ENCODE assay signal across 8 mouse cellular contexts in genomic region chr17:67988920-67989621, GRCm38 (mm10). TPM values are rescaled to one million over a fixed set of nuclear protein-coding genes. Genes with fewer than 3 reads are reported as not detected.
DNase-seq lines count a peak whose midpoint lies in the region; ATAC-seq and TF ChIP-seq lines count a peak whose summit lies in the region.

No protein-coding gene starts in this region.

- peak; percentile 95 for ATAC-seq in lung, embryonic 16.5 days (ENCODE audit: low read depth)
- ATAC-seq in midbrain, embryonic 13.5 days = no peak

- H3K27ac ChIP-seq in heart, adult 2 months = peak overlapping the region; percentile 20; the same call in 1 of the 2 replicates
- peak overlapping the region; percentile 80 for H3K27ac ChIP-seq in lung, embryonic 16.5 days (ENCODE audit: low read length)
- H3K27ac ChIP-seq in midbrain, embryonic 13.5 days = no peak overlapping the region

- intact Hi-C loops in heart, adult 2 months (cut with DNase I) = no loop called here
- intact Hi-C loops in left cerebral cortex, postnatal 36 days (cut with DNase I) = no loop called here

- no peak for TF ChIP-seq CTCF in heart, adult 2 months (IDR thresholded peaks at IDR 0.05)

- peak; percentile 67; the same call in 1 of the 2 replicates for TF ChIP-seq EP300 in heart, adult 2 months (IDR thresholded peaks at IDR 0.05; ENCODE audit: insufficient read depth, low read depth, low read length)

- WGBS in heart, adult 2 months = 15% methylated on average over 15 of the region's 15 CpGs
- 7% methylated on average over 15 of the region's 15 CpGs for WGBS in lung, embryonic 16.5 days
- 58% methylated on average over 15 of the region's 15 CpGs for WGBS in midbrain, embryonic 13.5 days

- H3K9me3 ChIP-seq in lung, embryonic 16.5 days (ENCODE audit: control insufficient read depth, low read length) = no peaks in the 10 kb centered on the region
- H3K9me3 ChIP-seq in midbrain, embryonic 13.5 days = no peaks in the 10 kb centered on the region

- H3K4me3 ChIP-seq in heart, adult 2 months = no peak overlapping the region
- no peak overlapping the region for H3K4me3 ChIP-seq in lung, embryonic 16.5 days (ENCODE audit: low read length)
- H3K4me3 ChIP-seq in midbrain, embryonic 13.5 days (replicated peaks) = no peak overlapping the region

- no peaks in the 10 kb centered on the region for H3K79me2 ChIP-seq in heart, adult 2 months (replicated peaks; ENCODE audit: control insufficient read depth, insufficient read depth, low read length)

- H3K27me3 ChIP-seq in heart, adult 2 months (ENCODE audit: control insufficient read depth, insufficient read depth, low read length) = no peaks in the 10 kb centered on the region
- H3K27me3 ChIP-seq in lung, embryonic 16.5 days (ENCODE audit: control insufficient read depth, insufficient read depth, low read depth, low read length) = no peaks in the 10 kb centered on the region
- H3K27me3 ChIP-seq in midbrain, embryonic 13.5 days = no peaks in the 10 kb centered on the region

- no peak for TF ChIP-seq POLR2A in heart, adult 2 months (IDR thresholded peaks at IDR 0.05; ENCODE audit: insufficient read depth, low read depth, low read length)

- DNase-seq in Muller cell, postnatal 12 days (ENCODE audit: inconsistent ontology term) = peak; percentile 96
- peak; percentile 81 to 87 for DNase-seq in adrenal gland, postnatal 36 days
- peak; percentile 63 to 81 for DNase-seq in heart, adult 2 months
- peak; percentile 58 for DNase-seq in kidney, adult 9 months
- DNase-seq in right cerebral cortex, postnatal 36 days (ENCODE audit: low spot score in 2 of 2) = no peak
- DNase-seq in left cerebral cortex, postnatal 36 days (ENCODE audit: low spot score in 2 of 2) = no peak

- no peaks in the 10 kb centered on the region for H3K36me3 ChIP-seq in heart, adult 2 months (ENCODE audit: control insufficient read depth, insufficient read depth, low read length)
- H3K36me3 ChIP-seq in lung, embryonic 16.5 days (ENCODE audit: control insufficient read depth, insufficient read depth, low read length) = no peaks in the 10 kb centered on the region
- H3K36me3 ChIP-seq in midbrain, embryonic 13.5 days = no peaks in the 10 kb centered on the region

- no peak overlapping the region for H3K4me2 ChIP-seq in lung, embryonic 16.5 days (ENCODE audit: low read depth, low read length)
- H3K4me2 ChIP-seq in midbrain, embryonic 13.5 days (replicated peaks) = no peak overlapping the region

- no peak overlapping the region for H3K9ac ChIP-seq in heart, adult 2 months (ENCODE audit: low read depth, low read length)
- H3K9ac ChIP-seq in lung, embryonic 16.5 days (ENCODE audit: low read length) = peak overlapping the region; percentile 23; the same call in 1 of the 2 replicates
- no peak overlapping the region for H3K9ac ChIP-seq in midbrain, embryonic 13.5 days (replicated peaks)

- peaks cover 7% of the 10 kb centered on the region for H3K4me1 ChIP-seq in heart, adult 2 months (ENCODE audit: control insufficient read depth, insufficient read depth, low read length)
- H3K4me1 ChIP-seq in lung, embryonic 16.5 days (replicated peaks; ENCODE audit: control insufficient read depth, insufficient read depth, low read length) = peaks cover 27% of the 10 kb centered on the region
- H3K4me1 ChIP-seq in midbrain, embryonic 13.5 days (replicated peaks) = 0 out of 2 replicates have a peak, but pooled peaks cover 3% of the 10 kb centered on the region

RNA-seq across cellular contexts. Expression of gene Arhgap28, which starts 14.8 kb away (rescaled TPM):
- 10 to 100 TPM; 14.9 to 18.4 TPM for total RNA-seq in adrenal gland, postnatal 36 days (2021)
- 1 to 10 TPM; 1.6 to 2.5 TPM for total RNA-seq in heart, adult 2 months (2021)
- polyA plus RNA-seq in heart, adult 2 months (2012; rRNA removed) = 1.9 and 3.3 TPM in 2 replicates
- 36.1 and 39.7 TPM in 2 replicates for polyA plus RNA-seq in lung, embryonic 16.5 days (2015; fragmentation: Nextera tagmentation; extraction: Ambion mirVana)
- under 1 TPM; 0.43 to 0.44 TPM for total RNA-seq in left cerebral cortex, postnatal 36 days (2021)
- 6.9 and 8.8 TPM in 2 replicates for polyA plus RNA-seq in midbrain, embryonic 13.5 days (2015; fragmentation: Nextera tagmentation; extraction: Ambion mirVana)

Comparison
In these comparisons a context has a peak if more than half of its experiments do, and no peak if none do; other contexts are left out.
1. DNase-seq: peak in Muller cell, postnatal 12 days (single experiment), adrenal gland, postnatal 36 days (2 of 2), heart, adult 2 months (2 of 2) and kidney, adult 9 months (single experiment); none in right cerebral cortex, postnatal 36 days (0 of 2) and left cerebral cortex, postnatal 36 days (0 of 2).
2. RNA of gene Arhgap28, which starts 14.8 kb away (total RNA-seq): 14.9 to 18.4 TPM in adrenal gland, postnatal 36 days; 1.6 to 2.5 TPM in heart, adult 2 months and 0.43 to 0.44 TPM in left cerebral cortex, postnatal 36 days; every median in the first group is over 4 times any median in the second.